Mouse (Mus musculus): ENCODE measurements around the gene Lmna. TPM values are rescaled to one million over a fixed set of nuclear protein-coding genes. Genes with fewer than 3 reads are reported as not detected.

Lmna gene
- polyA plus RNA-seq, 1 experiment from 2014 or later, result 62.3 TPM

DNA sequence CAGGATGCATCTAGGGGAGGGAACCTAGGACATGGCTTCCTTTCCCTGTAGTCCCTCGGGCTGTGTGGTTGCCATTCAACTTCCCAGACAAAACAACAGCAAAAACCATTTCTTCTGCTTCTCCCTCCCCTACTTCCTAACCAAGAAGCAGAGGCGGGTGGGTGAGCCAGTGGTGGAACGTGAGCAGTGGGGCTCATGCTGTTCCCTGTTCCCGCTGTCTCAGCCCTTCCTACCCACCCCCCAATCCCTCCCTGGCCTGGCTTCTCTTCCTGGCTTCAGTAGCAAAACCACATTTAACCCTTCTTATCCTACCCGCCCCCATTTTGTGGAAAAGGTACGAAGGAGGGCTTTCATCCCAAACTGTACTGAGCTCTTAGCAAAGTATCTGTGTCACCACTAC is 4.7 kb downstream of the Lmna start:
- 62% methylated on average over 6 of the region's 6 CpGs for WGBS
- peaks cover 29% of the 10 kb centered on the region for H3K4me1 ChIP-seq (ENCODE audit: control insufficient read depth, insufficient read depth, low read depth, low read length)
- no peaks in the 10 kb centered on the region for H3K9me3 ChIP-seq (ENCODE audit: control insufficient read depth, low read length)
- H3K27me3 ChIP-seq (replicated peaks; ENCODE audit: control insufficient read depth, insufficient read depth, low read length), result no peaks in the 10 kb centered on the region
- H3K4me3 ChIP-seq (ENCODE audit: low read length), result no peak overlapping the region
- no peak for ATAC-seq
- H3K36me3 ChIP-seq (ENCODE audit: control insufficient read depth, insufficient read depth, low read length), result no peaks in the 10 kb centered on the region
- no peak overlapping the region for H3K9ac ChIP-seq (ENCODE audit: low read depth, low read length)
- H3K4me2 ChIP-seq (ENCODE audit: low read length), result no peak overlapping the region
- H3K27ac ChIP-seq (ENCODE audit: low read depth, low read length), result no peak overlapping the region

DNA sequence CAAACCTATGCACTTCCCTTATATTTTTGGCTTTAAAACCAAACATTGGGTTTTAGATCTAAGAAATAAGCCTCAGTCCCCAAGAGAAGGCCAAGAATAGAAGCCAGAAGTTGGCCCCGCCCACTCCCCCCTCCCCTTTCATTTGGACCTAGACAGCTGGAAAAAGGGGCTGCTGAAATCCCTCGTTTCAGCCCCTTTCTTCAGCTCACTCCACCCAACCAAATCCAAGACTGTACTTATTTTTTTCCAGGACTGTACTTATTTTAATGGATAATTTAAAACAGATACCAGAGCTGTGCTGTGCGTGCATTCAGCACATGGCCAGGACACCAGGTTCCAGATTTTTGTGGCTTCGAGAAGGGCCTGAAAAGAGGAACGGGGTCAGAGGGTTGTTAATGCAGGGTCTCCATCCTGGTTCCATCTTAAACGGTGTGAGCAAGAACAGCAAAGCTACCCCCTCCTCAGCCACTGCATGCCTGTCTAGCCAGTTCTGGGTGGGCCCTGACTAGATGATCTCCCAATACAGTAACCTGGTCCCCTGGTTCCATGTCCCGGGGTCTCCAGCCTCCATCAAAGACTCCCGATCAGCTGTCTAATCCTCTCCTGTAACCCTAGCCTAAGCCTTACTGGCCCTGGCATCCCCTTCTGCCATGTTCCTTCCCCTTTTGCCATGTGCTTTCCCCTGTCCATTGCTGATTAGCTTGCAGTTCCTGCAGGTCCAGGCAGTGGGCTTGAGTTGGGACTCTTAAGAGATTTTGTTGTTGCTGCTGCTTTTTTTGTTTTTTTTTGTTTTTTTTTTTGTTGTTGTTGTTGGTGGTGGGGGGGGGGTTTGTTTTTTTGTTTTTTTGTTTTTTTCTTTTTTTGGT is 5.6 kb downstream of the Lmna start:
- no peak overlapping the region; the same call in 1 of the 2 replicates for H3K27ac ChIP-seq (ENCODE audit: low read depth, low read length)
- peaks cover 19% of the 10 kb centered on the region for H3K4me1 ChIP-seq (ENCODE audit: control insufficient read depth, insufficient read depth, low read depth, low read length)
- no peaks in the 10 kb centered on the region for H3K36me3 ChIP-seq (ENCODE audit: control insufficient read depth, insufficient read depth, low read length)
- H3K4me3 ChIP-seq (ENCODE audit: low read length), result no peak overlapping the region
- no peaks in the 10 kb centered on the region for H3K27me3 ChIP-seq (replicated peaks; ENCODE audit: control insufficient read depth, insufficient read depth, low read length)
- no peak overlapping the region for H3K4me2 ChIP-seq (ENCODE audit: low read length)
- H3K9ac ChIP-seq (ENCODE audit: low read depth, low read length), result no peak overlapping the region
- no peak for ATAC-seq
- 46% methylated on average over 8 of the region's 8 CpGs for WGBS
- H3K9me3 ChIP-seq (ENCODE audit: control insufficient read depth, low read length), result no peaks in the 10 kb centered on the region

DNA sequence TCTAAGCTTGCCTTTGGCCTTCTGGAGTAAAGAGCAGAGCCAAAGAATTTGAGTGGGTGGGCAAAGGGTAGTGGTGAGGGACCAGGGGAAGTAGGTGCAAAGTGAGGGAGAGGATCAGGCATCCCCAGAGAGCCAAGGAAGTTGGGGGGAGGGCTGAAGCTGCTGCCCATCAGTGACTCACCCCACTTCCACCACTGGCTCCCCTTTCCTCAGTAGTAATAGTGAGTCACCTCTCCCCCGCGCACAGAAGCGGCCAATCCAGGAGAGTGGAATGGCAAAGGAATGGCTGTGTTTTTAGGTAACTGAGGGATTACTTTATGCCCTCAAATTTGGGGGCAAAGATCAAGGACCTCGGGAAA is 6.3 kb downstream of the Lmna start:
- Histone ChIP-seq H3K4me1 (ENCODE audit: control insufficient read depth, insufficient read depth, low read depth, low read length) (peaks cover 19% of the 10 kb centered on the region), H3K27ac (ENCODE audit: low read depth, low read length) (peak overlapping the region; percentile 81), H3K4me3 (ENCODE audit: low read length) (peak overlapping the region; percentile 87), H3K36me3 (ENCODE audit: control insufficient read depth, insufficient read depth, low read length) (no peaks in the 10 kb centered on the region), H3K4me2 (ENCODE audit: low read length) (peak overlapping the region; percentile 93), H3K9ac (ENCODE audit: low read depth, low read length) (peak overlapping the region; percentile 90), H3K9me3 (ENCODE audit: control insufficient read depth, low read length) (no peaks in the 10 kb centered on the region), H3K27me3 (replicated peaks; ENCODE audit: control insufficient read depth, insufficient read depth, low read length) (no peaks in the 10 kb centered on the region)
- ATAC-seq, result peak; percentile 25; the same call in 1 of the 2 replicates
- 36% methylated on average over 4 of the region's 4 CpGs for WGBS

DNA sequence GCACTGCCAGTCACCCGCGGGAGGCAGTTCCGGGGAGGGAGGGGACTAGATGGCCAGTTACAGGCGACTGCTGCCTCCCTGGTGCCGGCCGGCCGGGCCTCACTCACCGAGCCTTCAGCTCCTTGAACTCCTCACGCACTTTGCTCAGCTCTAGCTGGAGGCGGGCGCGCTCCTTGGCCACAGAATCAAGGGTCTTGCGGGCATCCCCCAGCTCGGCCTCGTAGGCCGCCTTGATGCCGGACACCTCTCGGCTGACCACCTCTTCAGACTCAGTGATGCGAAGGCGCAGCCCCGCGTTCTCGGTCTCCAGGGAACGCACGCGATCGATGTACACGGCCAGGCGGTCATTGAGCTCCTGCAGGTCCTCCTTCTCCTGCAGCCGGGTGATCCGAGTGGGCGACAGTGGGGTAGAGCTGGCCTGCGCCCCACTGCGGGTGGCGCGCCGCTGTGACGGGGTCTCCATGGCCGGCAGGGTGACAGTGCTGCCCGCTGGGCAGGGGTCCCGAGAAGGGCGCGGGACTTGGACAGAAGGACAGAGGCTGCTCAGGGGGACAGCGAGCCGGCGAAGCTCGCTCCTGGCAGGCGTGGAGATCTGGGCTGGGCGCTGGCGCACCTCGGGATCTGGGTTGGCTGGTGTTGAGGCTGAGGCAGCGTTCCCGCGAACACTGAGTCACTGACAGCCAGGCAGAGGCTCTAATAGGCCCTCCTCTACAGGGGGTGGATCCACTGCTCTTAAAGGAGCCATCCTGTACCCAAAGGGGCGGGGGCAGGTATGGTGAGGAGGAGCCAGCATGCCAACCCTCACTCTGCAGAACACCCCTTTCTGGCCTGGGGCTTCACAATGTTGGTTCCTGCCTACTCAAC is 6.9 kb downstream of the Lmna start:
- WGBS, result under 1% methylated on average over 54 of the region's 55 CpGs
- Histone ChIP-seq H3K9ac (ENCODE audit: low read depth, low read length) (peak overlapping the region; percentile 90), H3K36me3 (ENCODE audit: control insufficient read depth, insufficient read depth, low read length) (no peaks in the 10 kb centered on the region)

DNA sequence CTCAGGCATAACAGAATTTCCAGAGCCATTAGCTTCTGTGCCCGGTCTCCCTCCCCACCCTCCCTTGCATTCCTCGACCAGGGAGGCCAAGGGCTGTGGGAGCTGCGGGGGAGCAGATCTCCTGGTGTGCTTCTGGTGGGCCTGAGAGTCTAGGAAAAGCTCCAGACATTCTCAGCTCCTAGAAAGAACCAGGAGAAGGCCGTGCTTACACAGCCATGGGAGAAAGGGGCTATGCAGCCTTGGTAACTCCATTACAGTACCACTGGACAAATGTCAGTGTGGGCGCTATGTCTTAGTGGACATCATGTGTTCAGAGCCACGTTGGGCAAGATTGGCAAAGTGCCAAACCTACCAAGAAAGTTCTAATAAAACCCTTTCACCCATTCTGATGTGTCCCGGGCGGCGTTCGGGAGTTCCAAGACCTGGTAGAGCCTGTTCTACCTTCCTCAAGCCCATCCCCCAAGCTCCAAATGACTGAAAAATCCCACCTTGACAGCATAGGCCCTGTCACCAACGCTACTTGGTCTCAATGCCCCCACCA is 7.7 kb downstream of the Lmna start:
- peak; percentile 2; the same call in 1 of the 2 replicates for ATAC-seq
- Histone ChIP-seq H3K36me3 (ENCODE audit: control insufficient read depth, insufficient read depth, low read length) (no peaks in the 10 kb centered on the region), H3K9ac (ENCODE audit: low read depth, low read length) (peak overlapping the region; percentile 90), H3K27me3 (replicated peaks; ENCODE audit: control insufficient read depth, insufficient read depth, low read length) (no peaks in the 10 kb centered on the region), H3K27ac (ENCODE audit: low read depth, low read length) (no peak overlapping the region), H3K4me3 (ENCODE audit: low read length) (peak overlapping the region; percentile 87), H3K4me1 (ENCODE audit: control insufficient read depth, insufficient read depth, low read depth, low read length) (peaks cover 19% of the 10 kb centered on the region), H3K4me2 (ENCODE audit: low read length) (peak overlapping the region; percentile 93), H3K9me3 (ENCODE audit: control insufficient read depth, low read length) (no peaks in the 10 kb centered on the region)
- WGBS, result 17% methylated on average over 11 of the region's 11 CpGs

More for the DNA sequence above, 6.9 kb downstream of the Lmna start:
- Histone ChIP-seq H3K4me1 (ENCODE audit: control insufficient read depth, insufficient read depth, low read depth, low read length) (peaks cover 19% of the 10 kb centered on the region), H3K4me2 (ENCODE audit: low read length) (peak overlapping the region; percentile 93), H3K4me3 (ENCODE audit: low read length) (peak overlapping the region; percentile 87), H3K27me3 (replicated peaks; ENCODE audit: control insufficient read depth, insufficient read depth, low read length) (no peaks in the 10 kb centered on the region), H3K9me3 (ENCODE audit: control insufficient read depth, low read length) (no peaks in the 10 kb centered on the region), H3K27ac (ENCODE audit: low read depth, low read length) (peak overlapping the region; percentile 81)
- ATAC-seq, result peak; percentile 93

DNA sequence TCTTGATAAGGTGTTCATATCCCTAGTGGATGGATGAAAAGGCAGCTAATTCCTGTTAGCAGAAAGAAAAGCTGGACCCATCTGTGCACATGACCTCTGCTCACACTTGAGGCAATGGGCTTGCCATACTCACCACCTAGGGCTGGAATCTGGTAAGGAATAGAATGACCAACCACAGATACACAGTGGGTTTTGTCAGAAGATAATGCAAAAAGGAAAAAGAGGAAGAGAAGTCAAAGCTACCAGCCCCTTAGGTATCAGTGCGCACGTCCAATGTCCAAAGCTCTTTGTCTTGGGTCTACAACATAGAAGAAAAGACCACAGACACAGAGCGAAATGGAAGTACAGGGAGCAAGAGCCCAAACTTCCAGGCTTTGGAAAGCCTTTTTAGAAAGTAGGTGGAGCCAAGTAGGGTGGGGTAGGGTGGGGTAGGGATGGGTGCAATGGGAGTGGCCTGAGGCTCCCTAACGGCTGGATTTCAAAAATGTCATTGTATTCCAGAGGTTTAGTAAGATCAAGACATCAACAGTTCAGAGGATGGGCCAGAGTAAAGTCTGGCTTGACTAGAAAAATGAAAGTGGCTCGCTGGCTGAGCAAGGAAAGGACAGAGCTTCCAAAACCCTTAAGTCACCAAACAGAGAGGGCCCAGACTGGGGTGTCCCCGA is 8.3 kb downstream of the Lmna start:
- 55% methylated on average over 6 of the region's 6 CpGs for WGBS
- peak overlapping the region; percentile 87 for H3K4me3 ChIP-seq (ENCODE audit: low read length)
- H3K27me3 ChIP-seq (replicated peaks; ENCODE audit: control insufficient read depth, insufficient read depth, low read length), result no peaks in the 10 kb centered on the region
- H3K4me1 ChIP-seq (ENCODE audit: control insufficient read depth, insufficient read depth, low read depth, low read length), result peaks cover 19% of the 10 kb centered on the region
- peak overlapping the region; percentile 90; the same call in 1 of the 2 replicates for H3K9ac ChIP-seq (ENCODE audit: low read depth, low read length)
- no peaks in the 10 kb centered on the region for H3K9me3 ChIP-seq (ENCODE audit: control insufficient read depth, low read length)
- no peaks in the 10 kb centered on the region for H3K36me3 ChIP-seq (ENCODE audit: control insufficient read depth, insufficient read depth, low read length)
- peak overlapping the region; percentile 93 for H3K4me2 ChIP-seq (ENCODE audit: low read length)
- ATAC-seq, result no peak
- H3K27ac ChIP-seq (ENCODE audit: low read depth, low read length), result no peak overlapping the region

DNA sequence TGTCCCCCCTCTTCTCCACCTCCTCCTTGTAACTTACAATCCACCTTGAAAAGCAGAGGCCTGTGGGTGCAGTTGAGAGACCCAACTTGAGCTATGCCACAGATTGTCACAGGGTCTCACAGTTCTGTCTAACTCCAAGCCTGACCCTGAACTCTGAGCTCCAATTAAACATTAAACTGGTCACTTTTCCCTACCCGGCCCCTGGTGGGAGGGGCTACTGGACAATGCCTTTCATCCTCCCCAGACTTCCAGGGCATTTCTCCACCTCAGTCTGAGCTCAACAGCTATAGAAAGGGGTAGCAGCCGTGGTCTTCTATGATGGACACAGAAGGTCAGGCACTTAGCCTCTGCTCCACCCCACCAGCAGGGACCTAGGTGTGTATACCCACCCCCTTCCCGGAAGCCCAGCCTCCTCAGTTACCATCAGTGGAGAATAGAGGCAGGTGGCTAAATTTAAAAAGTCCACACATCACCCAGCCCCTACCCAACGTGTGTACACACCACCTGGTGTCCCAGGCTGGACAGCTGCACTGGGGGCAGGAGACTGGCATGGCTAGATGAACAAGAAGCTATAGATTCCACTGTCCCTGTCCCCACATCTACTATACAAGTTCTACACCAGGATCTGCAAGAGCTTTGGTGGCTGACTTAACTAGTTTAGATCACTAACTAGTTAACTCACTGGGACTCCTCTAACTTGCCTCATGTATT is 8.9 kb downstream of the Lmna start:
- Histone ChIP-seq H3K4me1 (ENCODE audit: control insufficient read depth, insufficient read depth, low read depth, low read length) (peaks cover 19% of the 10 kb centered on the region), H3K9ac (ENCODE audit: low read depth, low read length) (no peak overlapping the region), H3K36me3 (ENCODE audit: control insufficient read depth, insufficient read depth, low read length) (no peaks in the 10 kb centered on the region), H3K27ac (ENCODE audit: low read depth, low read length) (no peak overlapping the region), H3K4me2 (ENCODE audit: low read length) (peak overlapping the region; percentile 93), H3K27me3 (replicated peaks; ENCODE audit: control insufficient read depth, insufficient read depth, low read length) (no peaks in the 10 kb centered on the region), H3K9me3 (ENCODE audit: control insufficient read depth, low read length) (no peaks in the 10 kb centered on the region), H3K4me3 (ENCODE audit: low read length) (no peak overlapping the region)
- ATAC-seq, result no peak
- 49% methylated on average over 4 of the region's 4 CpGs for WGBS

DNA sequence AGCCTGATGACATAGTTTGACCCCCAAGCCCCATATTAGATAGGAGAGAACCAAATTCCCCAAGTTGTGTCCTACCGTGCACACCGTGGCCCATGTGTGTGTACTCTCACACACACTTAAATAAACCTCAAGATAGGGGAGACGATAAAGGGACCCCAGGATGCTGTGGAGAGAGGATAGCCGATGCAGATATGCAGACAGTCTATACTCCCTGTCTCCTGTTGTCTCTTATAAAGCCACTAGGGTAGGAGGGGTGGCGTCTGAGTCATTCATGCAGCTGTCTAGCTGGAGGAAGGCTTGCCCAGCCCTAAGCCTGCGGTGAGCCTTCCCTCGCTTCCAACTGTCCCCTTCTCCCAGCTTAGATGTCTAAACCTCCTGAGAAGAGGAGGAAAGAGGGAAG is 9.7 kb downstream of the Lmna start:
- WGBS, result 85% methylated on average over 7 of the region's 7 CpGs
- Histone ChIP-seq H3K9ac (ENCODE audit: low read depth, low read length) (no peak overlapping the region), H3K36me3 (ENCODE audit: control insufficient read depth, insufficient read depth, low read length) (no peaks in the 10 kb centered on the region), H3K9me3 (ENCODE audit: control insufficient read depth, low read length) (no peaks in the 10 kb centered on the region), H3K4me1 (ENCODE audit: control insufficient read depth, insufficient read depth, low read depth, low read length) (peaks cover 21% of the 10 kb centered on the region), H3K4me2 (ENCODE audit: low read length) (no peak overlapping the region), H3K27me3 (replicated peaks; ENCODE audit: control insufficient read depth, insufficient read depth, low read length) (no peaks in the 10 kb centered on the region), H3K27ac (ENCODE audit: low read depth, low read length) (no peak overlapping the region), H3K4me3 (ENCODE audit: low read length) (no peak overlapping the region)
- ATAC-seq, result no peak

All from hindbrain, embryonic 16.5 days (tissue).